Mouse (Mus musculus) G1E (cell line): ENCODE data around the gene Tas2r107. TPM values are rescaled to one million over a fixed set of nuclear protein-coding genes. Genes with fewer than 3 reads are reported as not detected.

Source experiments
- polyA plus RNA-seq: library from polyadenylated mRNA; stranded (reverse); fragments of >175 nt; gene quantifications from 2 replicates; pipeline ENCODE4 v1.2.3, GENCODE M21; 2012
- total RNA-seq, 2 experiments: library from RNA; stranded (forward) in 1 of 2; stranded (reverse) in 1 of 2; fragments of 200-1000 nt in 1 of 2; fragments of >200 nt in 1 of 2; fragmentation: Nextera tagmentation in 1 of 2; gene quantifications; 2 replicates each; pipeline ENCODE4 v1.2.3; 2014 to 2017

Gene Tas2r107
- total and polyA plus RNA-seq, 3 experiments, result not detected

Other genes starting within 250 kb of the Tas2r107 start
- gene 5430401F13Rik, start 173.7 kb downstream of the Tas2r107 start, total RNA-seq (2014; fragmentation: Nextera tagmentation), result not detected in 2 replicates
- gene 5430401F13Rik, start 173.7 kb downstream of the Tas2r107 start, total RNA-seq (2017), result not detected in 2 replicates
- gene 5430401F13Rik, start 173.7 kb downstream of the Tas2r107 start, polyA plus RNA-seq, result not detected in 2 replicates
- gene Gm6619, start 173.7 kb downstream of the Tas2r107 start, total RNA-seq (2014; fragmentation: Nextera tagmentation), result not detected in 2 replicates
- 0.23 TPM in 1 of 2 replicates, not detected in the other for gene Gm6619, start 173.7 kb downstream of the Tas2r107 start, total RNA-seq (2017)
- not detected in 2 replicates for gene Gm6619, start 173.7 kb downstream of the Tas2r107 start, polyA plus RNA-seq
- gene Tas2r130, start 29.2 kb downstream of the Tas2r107 start, total RNA-seq (2014; fragmentation: Nextera tagmentation), result not detected in 2 replicates
- gene Tas2r130, start 29.2 kb downstream of the Tas2r107 start, total RNA-seq (2017), result 0.27 and 0.35 TPM in 2 replicates
- not detected in 2 replicates for gene Tas2r130, start 29.2 kb downstream of the Tas2r107 start, polyA plus RNA-seq
- not detected in 2 replicates for gene Tas2r106, start 18.7 kb upstream of the Tas2r107 start, total RNA-seq (2014; fragmentation: Nextera tagmentation)
- 0.22 TPM in 1 of 2 replicates, not detected in the other for gene Tas2r106, start 18.7 kb upstream of the Tas2r107 start, total RNA-seq (2017)
- not detected in 2 replicates for gene Tas2r106, start 18.7 kb upstream of the Tas2r107 start, polyA plus RNA-seq
- not detected in 2 replicates for gene Tas2r104, start 25.6 kb upstream of the Tas2r107 start, total RNA-seq (2014; fragmentation: Nextera tagmentation)
- not detected in 2 replicates for gene Tas2r104, start 25.6 kb upstream of the Tas2r107 start, total RNA-seq (2017)
- gene Tas2r104, start 25.6 kb upstream of the Tas2r107 start, polyA plus RNA-seq, result not detected in 2 replicates
- not detected in 2 replicates for gene Tas2r105, start 27.3 kb upstream of the Tas2r107 start, total RNA-seq (2014; fragmentation: Nextera tagmentation)
- gene Tas2r105, start 27.3 kb upstream of the Tas2r107 start, total RNA-seq (2017), result not detected in 2 replicates
- gene Tas2r105, start 27.3 kb upstream of the Tas2r107 start, polyA plus RNA-seq, result not detected in 2 replicates
- gene Tas2r114, start 29.9 kb upstream of the Tas2r107 start, total RNA-seq (2014; fragmentation: Nextera tagmentation), result not detected in 2 replicates
- 0.38 TPM in 1 of 2 replicates, not detected in the other for gene Tas2r114, start 29.9 kb upstream of the Tas2r107 start, total RNA-seq (2017)
- not detected in 2 replicates for gene Tas2r114, start 29.9 kb upstream of the Tas2r107 start, polyA plus RNA-seq